Mouse (Mus musculus): Measurements from ENCODE around the gene Prkab2. TPM values are rescaled to one million over a fixed set of nuclear protein-coding genes. Genes with fewer than 3 reads are reported as not detected.

The Prkab2 gene
- polyA plus RNA-seq, 1 experiment, result 8.8 TPM

DNA sequence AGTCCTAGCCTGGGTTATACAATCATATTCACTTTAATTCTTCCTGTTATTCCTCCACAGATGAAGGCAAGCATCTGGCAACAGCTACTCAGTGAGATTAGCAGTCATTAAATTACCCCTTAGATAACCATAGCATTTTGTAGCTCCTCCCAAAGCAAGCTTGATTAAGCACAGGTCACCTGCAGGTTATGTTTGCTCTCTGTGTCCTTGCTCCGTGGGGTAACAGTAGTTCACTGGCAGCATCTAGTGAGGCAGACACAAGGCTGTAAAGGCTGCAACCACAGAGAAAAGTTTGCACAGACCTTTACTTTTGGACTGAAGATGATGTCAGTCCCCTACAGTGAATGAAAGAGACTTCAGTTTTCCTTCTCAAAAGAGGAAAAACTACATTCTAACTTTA is 42.8 kb upstream of the Prkab2 start:
- TF ChIP-seq MYOG (IDR thresholded peaks at IDR 0.05; ENCODE audit: control insufficient read depth in 1 of 3, insufficient read depth in 1 of 3, insufficient read length in 2 of 3, low read depth in 2 of 3), result no peak
- TF ChIP-seq POLR2AphosphoS2 (IDR thresholded peaks at IDR 0.05; ENCODE audit: insufficient read length, low read depth), result no peak
- no peak for TF ChIP-seq CEBPB (IDR thresholded peaks at IDR 0.05; ENCODE audit: insufficient read depth, poor library complexity, severe bottlenecking)
- TF ChIP-seq REST (IDR thresholded peaks at IDR 0.05; ENCODE audit: insufficient read depth, insufficient read length), result no peak
- TF ChIP-seq SRF (IDR thresholded peaks at IDR 0.05; ENCODE audit: control insufficient read depth, insufficient read length, low read depth), result no peak
- TF ChIP-seq POLR2A (IDR thresholded peaks at IDR 0.05; ENCODE audit: insufficient read length, low read depth), result no peak
- no peak for TF ChIP-seq TCF12 (IDR thresholded peaks at IDR 0.05; ENCODE audit: insufficient read depth, poor library complexity, severe bottlenecking)
- no peak for TF ChIP-seq E2F4 (IDR thresholded peaks at IDR 0.05; ENCODE audit: insufficient read depth)
- H3K4me3 ChIP-seq, result no peak overlapping the region
- H3K4me2 ChIP-seq (ENCODE audit: low read depth), result no peak overlapping the region
- H3ac ChIP-seq (ENCODE audit: control insufficient read depth, insufficient read length), result no peak overlapping the region
- no peaks in the 10 kb centered on the region for H3K36me3 ChIP-seq (ENCODE audit: control insufficient read depth, insufficient read depth)
- no peaks in the 10 kb centered on the region for H3K79me2 ChIP-seq (ENCODE audit: control insufficient read depth, insufficient read depth)
- peaks cover 9% of the 10 kb centered on the region for H3K27me3 ChIP-seq (ENCODE audit: control insufficient read depth, insufficient read depth, insufficient read length)

DNA sequence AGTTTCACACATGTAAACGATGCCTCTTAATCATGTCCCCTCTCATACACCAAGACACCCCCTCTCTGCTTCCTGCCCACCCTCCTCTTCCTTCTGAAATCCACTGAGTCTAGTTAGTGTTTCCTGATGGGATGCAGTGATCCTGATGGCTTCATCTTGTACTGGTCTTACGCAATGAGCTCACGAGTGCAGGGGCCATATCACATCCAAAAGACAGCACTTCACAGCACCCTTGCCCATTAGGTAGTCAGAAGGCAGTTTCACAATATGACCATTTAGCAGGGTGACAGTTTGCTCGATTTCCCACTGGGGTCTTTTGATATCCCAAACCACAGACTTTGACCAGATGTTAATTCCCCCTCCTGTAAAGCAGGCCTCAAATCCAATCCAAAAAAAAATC is 42.1 kb upstream of the Prkab2 start:
- no peak overlapping the region for H3ac ChIP-seq (ENCODE audit: control insufficient read depth, insufficient read length)
- H3K36me3 ChIP-seq (ENCODE audit: control insufficient read depth, insufficient read depth), result no peaks in the 10 kb centered on the region
- H3K27me3 ChIP-seq (ENCODE audit: control insufficient read depth, insufficient read depth, insufficient read length), result peaks cover 9% of the 10 kb centered on the region
- no peak overlapping the region for H3K4me2 ChIP-seq (ENCODE audit: low read depth)
- no peaks in the 10 kb centered on the region for H3K79me2 ChIP-seq (ENCODE audit: control insufficient read depth, insufficient read depth)
- no peak overlapping the region for H3K4me3 ChIP-seq
- no peak for TF ChIP-seq E2F4 (IDR thresholded peaks at IDR 0.05; ENCODE audit: insufficient read depth)
- no peak for TF ChIP-seq USF1 (IDR thresholded peaks at IDR 0.05; ENCODE audit: low read depth)
- TF ChIP-seq POLR2A (IDR thresholded peaks at IDR 0.05; ENCODE audit: insufficient read length, low read depth), result no peak
- TF ChIP-seq MYOD1 (IDR thresholded peaks at IDR 0.05; ENCODE audit: control insufficient read depth in 1 of 3, insufficient read length in 2 of 3, low read depth in 2 of 3), result no peak
- TF ChIP-seq REST (IDR thresholded peaks at IDR 0.05; ENCODE audit: insufficient read depth, insufficient read length), result no peak
- no peak for TF ChIP-seq CEBPB (IDR thresholded peaks at IDR 0.05; ENCODE audit: insufficient read depth, poor library complexity, severe bottlenecking)
- no peak for TF ChIP-seq MAX (IDR thresholded peaks at IDR 0.05; ENCODE audit: low read depth)
- no peak for TF ChIP-seq TCF3 (IDR thresholded peaks at IDR 0.05; ENCODE audit: insufficient read length, low read depth)
- no peak for TF ChIP-seq POLR2AphosphoS2 (IDR thresholded peaks at IDR 0.05; ENCODE audit: insufficient read length, low read depth)
- no peak for TF ChIP-seq MYOG (IDR thresholded peaks at IDR 0.05; ENCODE audit: control insufficient read depth in 1 of 3, insufficient read depth in 1 of 3, insufficient read length in 2 of 3, low read depth in 2 of 3)
- TF ChIP-seq TCF12 (IDR thresholded peaks at IDR 0.05; ENCODE audit: insufficient read depth, poor library complexity, severe bottlenecking), result no peak
- TF ChIP-seq SRF (IDR thresholded peaks at IDR 0.05; ENCODE audit: control insufficient read depth, insufficient read length, low read depth), result no peak

DNA sequence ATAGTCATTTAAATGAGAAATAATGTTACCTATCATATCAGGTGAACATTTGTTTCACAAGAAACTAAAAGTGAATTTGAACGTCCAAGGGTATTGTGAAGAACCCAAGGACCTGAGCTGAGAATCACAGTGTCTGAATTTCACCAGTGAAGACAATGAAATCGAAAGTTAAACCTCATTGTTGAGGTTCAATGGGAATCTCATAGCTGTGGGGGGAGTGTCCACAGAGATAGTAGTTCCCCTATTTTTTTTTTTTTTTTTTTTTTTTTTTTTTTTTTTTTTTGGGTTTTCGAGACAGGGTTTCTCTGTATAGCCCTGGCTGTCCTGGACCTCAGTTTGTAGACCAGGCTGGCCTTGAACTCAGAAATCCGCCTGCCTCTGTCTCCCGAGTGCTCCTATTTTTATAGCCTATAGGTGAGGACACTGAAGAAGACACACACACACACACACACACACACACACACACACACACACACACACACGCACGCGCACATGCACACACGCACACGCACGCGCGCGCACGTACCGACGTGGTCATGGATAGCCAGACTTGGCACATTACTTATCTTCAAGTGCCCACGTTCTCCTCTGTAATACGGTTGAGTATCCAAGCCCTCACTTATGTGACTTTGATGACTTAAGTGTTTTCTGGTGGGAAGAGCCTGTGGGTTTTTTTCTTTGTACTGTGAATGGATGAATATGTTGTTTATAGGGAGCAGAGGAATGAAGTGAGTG is 40.7 kb upstream of the Prkab2 start:
- TF ChIP-seq CEBPB (IDR thresholded peaks at IDR 0.05; ENCODE audit: insufficient read depth, poor library complexity, severe bottlenecking), result no peak
- TF ChIP-seq TCF12 (IDR thresholded peaks at IDR 0.05; ENCODE audit: insufficient read depth, poor library complexity, severe bottlenecking), result no peak
- TF ChIP-seq TCF3 (IDR thresholded peaks at IDR 0.05; ENCODE audit: insufficient read length, low read depth), result no peak
- TF ChIP-seq USF1 (IDR thresholded peaks at IDR 0.05; ENCODE audit: low read depth), result no peak
- Histone ChIP-seq H3K79me2 (ENCODE audit: control insufficient read depth, insufficient read depth) (no peaks in the 10 kb centered on the region), H3ac (ENCODE audit: control insufficient read depth, insufficient read length) (no peak overlapping the region), H3K4me2 (ENCODE audit: low read depth) (no peak overlapping the region), H3K36me3 (ENCODE audit: control insufficient read depth, insufficient read depth) (no peaks in the 10 kb centered on the region), H3K4me3 (no peak overlapping the region), H3K27me3 (ENCODE audit: control insufficient read depth, insufficient read depth, insufficient read length) (peaks cover 7% of the 10 kb centered on the region)

DNA sequence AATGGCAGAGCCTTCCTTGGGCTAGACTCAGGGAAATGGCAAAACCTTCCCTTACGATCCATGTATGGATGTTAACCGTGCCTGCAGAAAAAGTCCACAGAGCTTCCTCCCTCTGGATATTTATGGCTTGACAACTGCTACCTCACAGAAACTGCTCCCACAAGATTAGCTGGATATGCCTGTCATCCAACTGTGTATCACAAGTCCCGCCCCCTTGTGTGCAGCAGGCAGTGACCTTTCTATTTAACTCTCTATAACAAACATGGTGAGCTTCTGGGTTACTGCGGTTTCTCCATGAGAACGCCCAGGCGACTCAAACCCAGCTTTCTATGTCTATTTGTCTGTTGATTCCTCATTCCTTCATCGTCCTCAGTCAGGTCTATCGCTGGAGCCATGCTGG is 40.1 kb upstream of the Prkab2 start:
- Histone ChIP-seq H3K36me3 (ENCODE audit: control insufficient read depth, insufficient read depth) (no peaks in the 10 kb centered on the region), H3K4me3 (no peak overlapping the region), H3K4me2 (ENCODE audit: low read depth) (no peak overlapping the region), H3K27me3 (ENCODE audit: control insufficient read depth, insufficient read depth, insufficient read length) (peaks cover 4% of the 10 kb centered on the region), H3ac (ENCODE audit: control insufficient read depth, insufficient read length) (no peak overlapping the region), H3K79me2 (ENCODE audit: control insufficient read depth, insufficient read depth) (no peaks in the 10 kb centered on the region)
- no peak for TF ChIP-seq SRF (IDR thresholded peaks at IDR 0.05; ENCODE audit: control insufficient read depth, insufficient read length, low read depth)
- TF ChIP-seq TCF12 (IDR thresholded peaks at IDR 0.05; ENCODE audit: insufficient read depth, poor library complexity, severe bottlenecking), result no peak
- no peak for TF ChIP-seq POLR2A (IDR thresholded peaks at IDR 0.05; ENCODE audit: insufficient read length, low read depth)
- TF ChIP-seq POLR2AphosphoS2 (IDR thresholded peaks at IDR 0.05; ENCODE audit: insufficient read length, low read depth), result no peak
- no peak for TF ChIP-seq MAX (IDR thresholded peaks at IDR 0.05; ENCODE audit: low read depth)
- no peak for TF ChIP-seq MYOG (IDR thresholded peaks at IDR 0.05; ENCODE audit: control insufficient read depth in 1 of 3, insufficient read depth in 1 of 3, insufficient read length in 2 of 3, low read depth in 2 of 3)
- TF ChIP-seq E2F4 (IDR thresholded peaks at IDR 0.05; ENCODE audit: insufficient read depth), result no peak
- no peak for TF ChIP-seq REST (IDR thresholded peaks at IDR 0.05; ENCODE audit: insufficient read depth, insufficient read length)
- TF ChIP-seq USF1 (IDR thresholded peaks at IDR 0.05; ENCODE audit: low read depth), result no peak
- TF ChIP-seq TCF3 (IDR thresholded peaks at IDR 0.05; ENCODE audit: insufficient read length, low read depth), result no peak
- no peak for TF ChIP-seq CEBPB (IDR thresholded peaks at IDR 0.05; ENCODE audit: insufficient read depth, poor library complexity, severe bottlenecking)
- TF ChIP-seq MYOD1 (IDR thresholded peaks at IDR 0.05; ENCODE audit: control insufficient read depth in 1 of 3, insufficient read length in 2 of 3, low read depth in 2 of 3), result no peak

DNA sequence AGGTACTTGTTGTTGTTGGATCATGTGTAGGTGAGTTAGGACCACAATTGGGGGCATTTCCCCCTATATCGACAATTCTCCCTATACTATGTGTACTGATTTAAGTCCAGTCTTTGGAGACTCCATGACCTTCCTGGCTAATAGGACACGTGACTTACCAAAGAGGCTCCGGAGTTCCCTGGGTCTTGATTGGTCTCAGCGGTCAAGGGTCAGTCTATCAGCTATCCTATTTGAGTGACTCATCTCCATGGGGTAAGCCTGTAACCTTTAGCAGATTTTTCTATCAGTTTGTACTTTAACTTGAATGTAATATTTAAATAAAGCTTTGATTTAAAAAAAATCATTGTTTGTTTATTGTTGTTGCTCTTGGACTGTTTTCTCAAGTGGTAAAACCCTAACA is 37.3 kb upstream of the Prkab2 start:
- Histone ChIP-seq H3K79me2 (ENCODE audit: control insufficient read depth, insufficient read depth) (no peaks in the 10 kb centered on the region), H3ac (ENCODE audit: control insufficient read depth, insufficient read length) (no peak overlapping the region), H3K36me3 (ENCODE audit: control insufficient read depth, insufficient read depth) (no peaks in the 10 kb centered on the region), H3K4me3 (no peak overlapping the region), H3K4me2 (ENCODE audit: low read depth) (no peak overlapping the region), H3K27me3 (ENCODE audit: control insufficient read depth, insufficient read depth, insufficient read length) (peaks cover 4% of the 10 kb centered on the region)
- TF ChIP-seq MYOD1 (IDR thresholded peaks at IDR 0.05; ENCODE audit: control insufficient read depth in 1 of 3, insufficient read length in 2 of 3, low read depth in 2 of 3) (no peak), REST (IDR thresholded peaks at IDR 0.05; ENCODE audit: insufficient read depth, insufficient read length) (no peak), TCF12 (IDR thresholded peaks at IDR 0.05; ENCODE audit: insufficient read depth, poor library complexity, severe bottlenecking) (no peak), CEBPB (IDR thresholded peaks at IDR 0.05; ENCODE audit: insufficient read depth, poor library complexity, severe bottlenecking) (no peak), SRF (IDR thresholded peaks at IDR 0.05; ENCODE audit: control insufficient read depth, insufficient read length, low read depth) (no peak), POLR2A (IDR thresholded peaks at IDR 0.05; ENCODE audit: insufficient read length, low read depth) (no peak), MYOG (IDR thresholded peaks at IDR 0.05; ENCODE audit: control insufficient read depth in 1 of 3, insufficient read depth in 1 of 3, insufficient read length in 2 of 3, low read depth in 2 of 3) (no peak), POLR2AphosphoS2 (IDR thresholded peaks at IDR 0.05; ENCODE audit: insufficient read length, low read depth) (no peak), TCF3 (IDR thresholded peaks at IDR 0.05; ENCODE audit: insufficient read length, low read depth) (no peak), MAX (IDR thresholded peaks at IDR 0.05; ENCODE audit: low read depth) (no peak), E2F4 (IDR thresholded peaks at IDR 0.05; ENCODE audit: insufficient read depth) (no peak), USF1 (IDR thresholded peaks at IDR 0.05; ENCODE audit: low read depth) (no peak)

Data from myocyte (in vitro differentiated cells).